Mouse (Mus musculus) liver, postnatal 0 days (tissue): ENCODE results near the gene Prkcd.

Experiments used
- CTCF ChIP-seq: sonication (generic); IDR thresholded peaks from 2 replicates; pipeline ENCODE4 v1.5.1; 2016; ENCODE audit warnings: antibody characterized with exemption, low read depth
- EP300 ChIP-seq: IDR thresholded peaks from 2 replicates; pipeline ENCODE4 v1.6.1; 2016; ENCODE audit warnings: antibody characterized with exemption, low read depth, mild to moderate bottlenecking

GRCm38 (mm10) chr14:30586780-30587461 lies 39.1 kb downstream of the Prkcd start:
- TF ChIP-seq CTCF (no peak), EP300 (no peak)
